Mouse (Mus musculus) colon, adult 2 months (tissue): ENCODE data around the gene Rhox4a2. TPM values are rescaled to one million over a fixed set of nuclear protein-coding genes. Genes with fewer than 3 reads are reported as not detected.

Source experiments
- polyA plus RNA-seq: library from polyadenylated mRNA; depleted of rRNA; stranded (reverse); fragments of >200 nt; gene quantifications from 2 replicates; pipeline ENCODE4 v1.2.3, GENCODE M21; 2012; rRNA removed

The Rhox4a2 gene
- not detected in 2 replicates for polyA plus RNA-seq

DNA sequence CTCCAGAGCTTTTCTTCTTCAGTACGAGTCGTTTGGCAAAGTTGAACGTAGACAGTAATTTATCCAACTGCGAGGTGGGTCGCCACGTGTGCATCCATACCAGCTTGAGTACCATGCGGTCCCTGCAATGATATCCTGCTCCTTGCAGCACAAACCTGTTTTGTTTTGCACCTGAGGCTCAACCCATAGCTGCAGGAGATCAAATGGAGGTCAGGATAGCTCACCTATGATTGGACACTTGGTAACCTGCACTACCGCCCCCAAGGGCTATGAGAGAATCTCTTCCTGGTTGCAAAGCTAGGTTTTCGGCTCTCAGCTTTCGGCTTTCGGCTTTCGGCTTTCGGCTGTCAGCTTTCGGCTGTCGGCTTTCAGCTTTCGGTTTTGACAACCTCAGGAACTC is at the start of gene Rhox4a2:
Gene Rhox4a2, plus strand, starts transcription at position 301 of the 400 bp plus-strand sequence.

GRCm38 (mm10) chrX:37379728-37380127 is 10.9 kb upstream of the Rhox4a2 start, which contains the start of gene Rhox3a2:
Gene Rhox3a2 (plus strand): TSS chrX:37380028.

GRCm38 (mm10) chrX:37411767-37412166 is 21.1 kb downstream of the Rhox4a2 start, which contains the start of gene Rhox2b:
Gene Rhox2b (plus strand): TSS chrX:37412067.

DNA sequence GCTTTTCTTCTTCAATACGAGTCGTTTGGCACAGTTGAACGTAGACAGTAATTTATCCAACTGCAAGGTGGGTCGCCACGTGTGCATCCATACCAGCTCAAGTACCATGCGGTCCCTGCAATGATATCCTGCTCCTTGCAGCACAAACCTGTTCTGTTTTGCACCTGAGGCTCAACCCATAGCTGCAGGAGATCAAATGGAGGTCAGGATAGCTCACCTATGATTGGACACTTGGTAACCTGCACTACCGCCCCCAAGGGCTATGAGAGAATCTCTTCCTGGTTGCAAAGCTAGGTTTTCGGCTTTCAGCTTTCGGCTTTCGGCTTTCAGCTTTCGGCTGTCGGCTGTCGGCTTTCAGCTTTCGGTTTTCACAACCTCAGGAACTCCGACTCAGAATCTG is 41.5 kb downstream of the Rhox4a2 start, which contains the start of gene Rhox4b:
Gene Rhox4b, plus strand, starts transcription at position 301 of the 400 bp plus-strand sequence.

Other genes starting within 250 kb of the Rhox4a2 start
- not detected in 2 replicates for gene Akap14, start 222.0 kb upstream of the Rhox4a2 start, polyA plus RNA-seq
- 258 and 356 TPM in 2 replicates for gene Ndufa1, start 199.7 kb upstream of the Rhox4a2 start, polyA plus RNA-seq
- 1.6 and 1.9 TPM in 2 replicates for gene Rnf113a1, start 199.6 kb upstream of the Rhox4a2 start, polyA plus RNA-seq
- not detected in 2 replicates for gene Gm9, start 179.8 kb upstream of the Rhox4a2 start, polyA plus RNA-seq
- not detected in 2 replicates for gene Rhox1, start 168.6 kb upstream of the Rhox4a2 start, polyA plus RNA-seq
- gene Rhox2a, start 145.9 kb upstream of the Rhox4a2 start, polyA plus RNA-seq, result not detected in 2 replicates
- not detected in 2 replicates for gene Rhox3a, start 140.9 kb upstream of the Rhox4a2 start, polyA plus RNA-seq
- gene Rhox4a, start 125.5 kb upstream of the Rhox4a2 start, polyA plus RNA-seq, result not detected in 2 replicates
- not detected in 2 replicates for gene Rhox3a2, start 10.8 kb upstream of the Rhox4a2 start, polyA plus RNA-seq
- not detected in 2 replicates for gene Rhox2b, start 21.2 kb downstream of the Rhox4a2 start, polyA plus RNA-seq
- not detected in 2 replicates for gene Rhox4b, start 41.6 kb downstream of the Rhox4a2 start, polyA plus RNA-seq
- not detected in 2 replicates for gene Rhox2c, start 62.8 kb downstream of the Rhox4a2 start, polyA plus RNA-seq
- gene Rhox3c, start 67.7 kb downstream of the Rhox4a2 start, polyA plus RNA-seq, result not detected in 2 replicates
- not detected in 2 replicates for gene Rhox4c, start 89.5 kb downstream of the Rhox4a2 start, polyA plus RNA-seq
- not detected in 2 replicates for gene Rhox2d, start 102.6 kb downstream of the Rhox4a2 start, polyA plus RNA-seq
- not detected in 2 replicates for gene Rhox4d, start 123.5 kb downstream of the Rhox4a2 start, polyA plus RNA-seq
- not detected in 2 replicates for gene Rhox2e, start 139.6 kb downstream of the Rhox4a2 start, polyA plus RNA-seq
- not detected in 2 replicates for gene Rhox3e, start 151.2 kb downstream of the Rhox4a2 start, polyA plus RNA-seq
- gene Rhox4e, start 166.6 kb downstream of the Rhox4a2 start, polyA plus RNA-seq, result not detected in 2 replicates
- not detected in 2 replicates for gene Rhox2f, start 180.6 kb downstream of the Rhox4a2 start, polyA plus RNA-seq
- not detected in 2 replicates for gene Rhox3f, start 190.1 kb downstream of the Rhox4a2 start, polyA plus RNA-seq
- not detected in 2 replicates for gene Rhox4f, start 216.9 kb downstream of the Rhox4a2 start, polyA plus RNA-seq
- gene Rhox3g, start 237.8 kb downstream of the Rhox4a2 start, polyA plus RNA-seq, result not detected in 2 replicates